Mouse (Mus musculus): ENCODE measurements around the gene Foxf2. TPM values are rescaled to one million over a fixed set of nuclear protein-coding genes. Genes with fewer than 3 reads are reported as not detected.

The Foxf2 gene
- polyA plus RNA-seq, 1 experiment: not detected

GRCm38 (mm10) chr13:31619826-31620498 lies 5.7 kb upstream of the Foxf2 start:
- no peak overlapping the region for H3K27ac ChIP-seq (ENCODE audit: control insufficient read depth, insufficient read depth, low read depth, low read length)

DNA sequence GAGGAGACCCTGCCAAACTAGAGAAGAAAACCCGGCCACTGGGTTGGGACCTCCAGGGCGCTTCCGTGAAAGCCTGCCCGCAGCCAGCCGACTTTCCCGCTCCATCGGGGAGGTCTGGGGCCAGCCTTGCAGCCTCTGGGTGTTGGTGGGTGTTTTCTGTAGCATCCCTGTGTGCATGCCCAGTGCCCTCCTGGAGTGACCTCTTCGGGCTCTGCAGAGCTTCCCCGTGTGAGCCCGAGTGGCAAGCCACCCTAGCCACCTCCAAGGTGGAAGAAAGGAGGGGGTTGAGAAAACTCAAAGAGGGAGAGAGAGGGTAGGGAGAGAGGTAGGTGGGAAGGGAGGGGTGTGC lies 5.1 kb upstream of the Foxf2 start:
- peaks cover 5% of the 10 kb centered on the region; the same call in 1 of the 2 replicates for H3K27me3 ChIP-seq (ENCODE audit: control insufficient read depth, insufficient read depth, low read length)
- no peak overlapping the region for H3K27ac ChIP-seq (ENCODE audit: control insufficient read depth, insufficient read depth, low read depth, low read length)
- H3K4me1 ChIP-seq (ENCODE audit: control insufficient read depth, insufficient read depth, low read length): peaks cover 2% of the 10 kb centered on the region; the same call in 1 of the 2 replicates
- no peak overlapping the region for H3K4me3 ChIP-seq (ENCODE audit: control insufficient read depth, low read depth, low read length)
- no peaks in the 10 kb centered on the region for H3K36me3 ChIP-seq (ENCODE audit: control insufficient read depth, insufficient read depth, low read length)
- no peak for TF ChIP-seq CTCF (IDR thresholded peaks at IDR 0.05; ENCODE audit: control insufficient read depth, insufficient read depth, insufficient replicate concordance, low read depth, low read length)
- no peak for TF ChIP-seq POLR2A (IDR thresholded peaks at IDR 0.05; ENCODE audit: control insufficient read depth, low read depth, low read length)

More at GRCm38 (mm10) chr13:31619826-31620498, 5.7 kb upstream of the Foxf2 start:
- peaks cover 9% of the 10 kb centered on the region for H3K27me3 ChIP-seq (ENCODE audit: control insufficient read depth, insufficient read depth, low read length)
- H3K4me3 ChIP-seq (ENCODE audit: control insufficient read depth, low read depth, low read length): no peak overlapping the region
- H3K36me3 ChIP-seq (ENCODE audit: control insufficient read depth, insufficient read depth, low read length): no peaks in the 10 kb centered on the region
- TF ChIP-seq CTCF (IDR thresholded peaks at IDR 0.05; ENCODE audit: control insufficient read depth, insufficient read depth, insufficient replicate concordance, low read depth, low read length) (no peak), POLR2A (IDR thresholded peaks at IDR 0.05; ENCODE audit: control insufficient read depth, low read depth, low read length) (no peak)
- peaks cover 4% of the 10 kb centered on the region; the same call in 1 of the 2 replicates for H3K4me1 ChIP-seq (ENCODE audit: control insufficient read depth, insufficient read depth, low read length)

- no peak overlapping the region for H3K4me3 ChIP-seq (ENCODE audit: control insufficient read depth, low read depth, low read length)
- no peaks in the 10 kb centered on the region for H3K36me3 ChIP-seq (ENCODE audit: control insufficient read depth, insufficient read depth, low read length)
- H3K27me3 ChIP-seq (ENCODE audit: control insufficient read depth, insufficient read depth, low read length): peaks cover under 1% of the 10 kb centered on the region; the same call in 1 of the 2 replicates
- TF ChIP-seq CTCF (IDR thresholded peaks at IDR 0.05; ENCODE audit: control insufficient read depth, insufficient read depth, insufficient replicate concordance, low read depth, low read length): no peak
- no peak for TF ChIP-seq POLR2A (IDR thresholded peaks at IDR 0.05; ENCODE audit: control insufficient read depth, low read depth, low read length)
- no peak overlapping the region for H3K27ac ChIP-seq (ENCODE audit: control insufficient read depth, insufficient read depth, low read depth, low read length)
- H3K4me1 ChIP-seq (ENCODE audit: control insufficient read depth, insufficient read depth, low read length): peaks cover 2% of the 10 kb centered on the region
Measured at GRCm38 (mm10) chr13:31620937-31621336, 4.7 kb upstream of the Foxf2 start.

- no peaks in the 10 kb centered on the region for H3K36me3 ChIP-seq (ENCODE audit: control insufficient read depth, insufficient read depth, low read length)
- no peak overlapping the region for H3K4me3 ChIP-seq (ENCODE audit: control insufficient read depth, low read depth, low read length)
- H3K27ac ChIP-seq (ENCODE audit: control insufficient read depth, insufficient read depth, low read depth, low read length): no peak overlapping the region
- peaks cover 3% of the 10 kb centered on the region for H3K4me1 ChIP-seq (ENCODE audit: control insufficient read depth, insufficient read depth, low read length)
- no peaks in the 10 kb centered on the region; the same call in 1 of the 2 replicates for H3K27me3 ChIP-seq (ENCODE audit: control insufficient read depth, insufficient read depth, low read length)
- no peak for TF ChIP-seq CTCF (IDR thresholded peaks at IDR 0.05; ENCODE audit: control insufficient read depth, insufficient read depth, insufficient replicate concordance, low read depth, low read length)
- TF ChIP-seq POLR2A (IDR thresholded peaks at IDR 0.05; ENCODE audit: control insufficient read depth, low read depth, low read length): no peak
Measured at GRCm38 (mm10) chr13:31621741-31622140, 3.9 kb upstream of the Foxf2 start.

- Histone ChIP-seq H3K27me3 (ENCODE audit: control insufficient read depth, insufficient read depth, low read length) (peaks cover 2% of the 10 kb centered on the region; the same call in 1 of the 2 replicates), H3K4me1 (ENCODE audit: control insufficient read depth, insufficient read depth, low read length) (peaks cover 6% of the 10 kb centered on the region), H3K27ac (ENCODE audit: control insufficient read depth, insufficient read depth, low read depth, low read length) (no peak overlapping the region), H3K36me3 (ENCODE audit: control insufficient read depth, insufficient read depth, low read length) (no peaks in the 10 kb centered on the region), H3K4me3 (ENCODE audit: control insufficient read depth, low read depth, low read length) (no peak overlapping the region)
- TF ChIP-seq POLR2A (IDR thresholded peaks at IDR 0.05; ENCODE audit: control insufficient read depth, low read depth, low read length) (no peak), CTCF (IDR thresholded peaks at IDR 0.05; ENCODE audit: control insufficient read depth, insufficient read depth, insufficient replicate concordance, low read depth, low read length) (no peak)
Measured at GRCm38 (mm10) chr13:31622371-31622770, 3.2 kb upstream of the Foxf2 start.

- Histone ChIP-seq H3K27me3 (ENCODE audit: control insufficient read depth, insufficient read depth, low read length) (peaks cover 2% of the 10 kb centered on the region; the same call in 1 of the 2 replicates), H3K27ac (ENCODE audit: control insufficient read depth, insufficient read depth, low read depth, low read length) (no peak overlapping the region), H3K4me1 (ENCODE audit: control insufficient read depth, insufficient read depth, low read length) (peaks cover 4% of the 10 kb centered on the region), H3K36me3 (ENCODE audit: control insufficient read depth, insufficient read depth, low read length) (no peaks in the 10 kb centered on the region), H3K4me3 (ENCODE audit: control insufficient read depth, low read depth, low read length) (no peak overlapping the region)
- TF ChIP-seq CTCF (IDR thresholded peaks at IDR 0.05; ENCODE audit: control insufficient read depth, insufficient read depth, insufficient replicate concordance, low read depth, low read length): no peak
- TF ChIP-seq POLR2A (IDR thresholded peaks at IDR 0.05; ENCODE audit: control insufficient read depth, low read depth, low read length): no peak
Measured at GRCm38 (mm10) chr13:31623291-31623690, 2.3 kb upstream of the Foxf2 start.

GRCm38 (mm10) chr13:31623906-31624860 lies 1.4 kb upstream of the Foxf2 start:
- no peak overlapping the region for H3K4me3 ChIP-seq (ENCODE audit: control insufficient read depth, low read depth, low read length)
- no peak overlapping the region for H3K27ac ChIP-seq (ENCODE audit: control insufficient read depth, insufficient read depth, low read depth, low read length)
- H3K4me1 ChIP-seq (ENCODE audit: control insufficient read depth, insufficient read depth, low read length): peaks cover 4% of the 10 kb centered on the region

More at GRCm38 (mm10) chr13:31623906-31624860, 1.4 kb upstream of the Foxf2 start:
- H3K36me3 ChIP-seq (ENCODE audit: control insufficient read depth, insufficient read depth, low read length): no peaks in the 10 kb centered on the region
- no peak for TF ChIP-seq POLR2A (IDR thresholded peaks at IDR 0.05; ENCODE audit: control insufficient read depth, low read depth, low read length)
- TF ChIP-seq CTCF (IDR thresholded peaks at IDR 0.05; ENCODE audit: control insufficient read depth, insufficient read depth, insufficient replicate concordance, low read depth, low read length): no peak
- H3K27me3 ChIP-seq (ENCODE audit: control insufficient read depth, insufficient read depth, low read length): peaks cover 2% of the 10 kb centered on the region; the same call in 1 of the 2 replicates

All from testis, adult 2 months (tissue).